Mouse (Mus musculus): Measurements from ENCODE around the gene Sugct. TPM values are rescaled to one million over a fixed set of nuclear protein-coding genes. Genes with fewer than 3 reads are reported as not detected.

The Sugct gene
- polyA plus RNA-seq, 1 experiment from 2014 or later, result 3.2 TPM

- ATAC-seq (ENCODE audit: low FRiP score) (no peak), DNase-seq (ENCODE audit: low spot score) (peak; percentile 37)
- H3K9ac ChIP-seq (ENCODE audit: low read depth, low read length), result no peak overlapping the region
- H3K27me3 ChIP-seq (ENCODE audit: control insufficient read depth, insufficient read depth, low read length), result no peaks in the 10 kb centered on the region
- H3K4me2 ChIP-seq (replicated peaks; ENCODE audit: low read depth, low read length), result no peak overlapping the region
- no peaks in the 10 kb centered on the region for H3K36me3 ChIP-seq (ENCODE audit: control insufficient read depth, insufficient read depth, low read length)
- 60% methylated on average over 2 of the region's 2 CpGs for WGBS
- no peak overlapping the region for H3K4me3 ChIP-seq (ENCODE audit: low read depth, low read length)
- H3K4me1 ChIP-seq (replicated peaks; ENCODE audit: control insufficient read depth, insufficient read depth, low read length), result no peaks in the 10 kb centered on the region
- H3K9me3 ChIP-seq (ENCODE audit: control insufficient read depth, low read length), result no peaks in the 10 kb centered on the region
- H3K27ac ChIP-seq (ENCODE audit: low read depth, low read length), result no peak overlapping the region
Observed at GRCm38 (mm10) chr13:17642294-17642693, 53.1 kb downstream of the Sugct start.

GRCm38 (mm10) chr13:17638008-17638407, 57.3 kb downstream of the Sugct start:
- Histone ChIP-seq H3K27ac (ENCODE audit: low read depth, low read length) (no peak overlapping the region), H3K27me3 (ENCODE audit: control insufficient read depth, insufficient read depth, low read length) (no peaks in the 10 kb centered on the region), H3K9me3 (ENCODE audit: control insufficient read depth, low read length) (no peaks in the 10 kb centered on the region), H3K4me3 (ENCODE audit: low read depth, low read length) (no peak overlapping the region), H3K4me1 (replicated peaks; ENCODE audit: control insufficient read depth, insufficient read depth, low read length) (no peaks in the 10 kb centered on the region), H3K4me2 (replicated peaks; ENCODE audit: low read depth, low read length) (no peak overlapping the region), H3K36me3 (ENCODE audit: control insufficient read depth, insufficient read depth, low read length) (no peaks in the 10 kb centered on the region), H3K9ac (ENCODE audit: low read depth, low read length) (no peak overlapping the region)
- ATAC-seq (ENCODE audit: low FRiP score) (no peak), DNase-seq (ENCODE audit: low spot score) (no peak)

- H3K27me3 ChIP-seq (ENCODE audit: control insufficient read depth, insufficient read depth, low read length), result no peaks in the 10 kb centered on the region
- no peaks in the 10 kb centered on the region for H3K4me1 ChIP-seq (replicated peaks; ENCODE audit: control insufficient read depth, insufficient read depth, low read length)
- no peak overlapping the region for H3K27ac ChIP-seq (ENCODE audit: low read depth, low read length)
- DNase-seq (ENCODE audit: low spot score) (no peak), ATAC-seq (ENCODE audit: low FRiP score) (no peak)
- H3K9ac ChIP-seq (ENCODE audit: low read depth, low read length), result no peak overlapping the region
- H3K4me3 ChIP-seq (ENCODE audit: low read depth, low read length), result no peak overlapping the region
- H3K4me2 ChIP-seq (replicated peaks; ENCODE audit: low read depth, low read length), result no peak overlapping the region
- WGBS, result 86% methylated on average over 5 of the region's 5 CpGs
- H3K36me3 ChIP-seq (ENCODE audit: control insufficient read depth, insufficient read depth, low read length), result no peaks in the 10 kb centered on the region
- H3K9me3 ChIP-seq (ENCODE audit: control insufficient read depth, low read length), result no peaks in the 10 kb centered on the region
Observed at GRCm38 (mm10) chr13:17627108-17627507, 68.2 kb downstream of the Sugct start.

- Histone ChIP-seq H3K4me1 (replicated peaks; ENCODE audit: control insufficient read depth, insufficient read depth, low read length) (no peaks in the 10 kb centered on the region), H3K4me3 (ENCODE audit: low read depth, low read length) (no peak overlapping the region), H3K36me3 (ENCODE audit: control insufficient read depth, insufficient read depth, low read length) (no peaks in the 10 kb centered on the region), H3K9me3 (ENCODE audit: control insufficient read depth, low read length) (no peaks in the 10 kb centered on the region), H3K27me3 (ENCODE audit: control insufficient read depth, insufficient read depth, low read length) (no peaks in the 10 kb centered on the region), H3K4me2 (replicated peaks; ENCODE audit: low read depth, low read length) (no peak overlapping the region), H3K27ac (ENCODE audit: low read depth, low read length) (no peak overlapping the region), H3K9ac (ENCODE audit: low read depth, low read length) (no peak overlapping the region)
- DNase-seq (ENCODE audit: low spot score), result no peak
- ATAC-seq (ENCODE audit: low FRiP score), result no peak
Observed at GRCm38 (mm10) chr13:17624976-17625375, 70.4 kb downstream of the Sugct start.

GRCm38 (mm10) chr13:17606217-17606616, 89.1 kb downstream of the Sugct start:
- WGBS, result 80% methylated on average over 1 of the region's 1 CpGs
- Histone ChIP-seq H3K36me3 (ENCODE audit: control insufficient read depth, insufficient read depth, low read length) (no peaks in the 10 kb centered on the region), H3K9ac (ENCODE audit: low read depth, low read length) (no peak overlapping the region), H3K4me3 (ENCODE audit: low read depth, low read length) (no peak overlapping the region), H3K4me1 (replicated peaks; ENCODE audit: control insufficient read depth, insufficient read depth, low read length) (no peaks in the 10 kb centered on the region), H3K9me3 (ENCODE audit: control insufficient read depth, low read length) (no peaks in the 10 kb centered on the region), H3K27me3 (ENCODE audit: control insufficient read depth, insufficient read depth, low read length) (no peaks in the 10 kb centered on the region), H3K27ac (ENCODE audit: low read depth, low read length) (no peak overlapping the region), H3K4me2 (replicated peaks; ENCODE audit: low read depth, low read length) (no peak overlapping the region)
- no peak for ATAC-seq (ENCODE audit: low FRiP score)
- no peak for DNase-seq (ENCODE audit: low spot score)

- no peaks in the 10 kb centered on the region for H3K9me3 ChIP-seq (ENCODE audit: control insufficient read depth, low read length)
- ATAC-seq (ENCODE audit: low FRiP score), result no peak
- H3K9ac ChIP-seq (ENCODE audit: low read depth, low read length), result no peak overlapping the region
- no peak overlapping the region for H3K4me2 ChIP-seq (replicated peaks; ENCODE audit: low read depth, low read length)
- no peak for DNase-seq (ENCODE audit: low spot score)
- no peak overlapping the region for H3K27ac ChIP-seq (ENCODE audit: low read depth, low read length)
- no peaks in the 10 kb centered on the region for H3K27me3 ChIP-seq (ENCODE audit: control insufficient read depth, insufficient read depth, low read length)
- WGBS, result 80% methylated on average over 3 of the region's 3 CpGs
- H3K4me1 ChIP-seq (replicated peaks; ENCODE audit: control insufficient read depth, insufficient read depth, low read length), result no peaks in the 10 kb centered on the region
- H3K4me3 ChIP-seq (ENCODE audit: low read depth, low read length), result no peak overlapping the region
- H3K36me3 ChIP-seq (ENCODE audit: control insufficient read depth, insufficient read depth, low read length), result no peaks in the 10 kb centered on the region
Observed at GRCm38 (mm10) chr13:17604670-17605069, 90.7 kb downstream of the Sugct start.

- H3K27me3 ChIP-seq (ENCODE audit: control insufficient read depth, insufficient read depth, low read length), result no peaks in the 10 kb centered on the region
- no peak overlapping the region for H3K9ac ChIP-seq (ENCODE audit: low read depth, low read length)
- no peaks in the 10 kb centered on the region for H3K36me3 ChIP-seq (ENCODE audit: control insufficient read depth, insufficient read depth, low read length)
- no peaks in the 10 kb centered on the region for H3K4me1 ChIP-seq (replicated peaks; ENCODE audit: control insufficient read depth, insufficient read depth, low read length)
- DNase-seq (ENCODE audit: low spot score), result no peak
- ATAC-seq (ENCODE audit: low FRiP score), result no peak
- H3K4me3 ChIP-seq (ENCODE audit: low read depth, low read length), result no peak overlapping the region
- no peaks in the 10 kb centered on the region for H3K9me3 ChIP-seq (ENCODE audit: control insufficient read depth, low read length)
- H3K27ac ChIP-seq (ENCODE audit: low read depth, low read length), result no peak overlapping the region
- no peak overlapping the region for H3K4me2 ChIP-seq (replicated peaks; ENCODE audit: low read depth, low read length)
- 90% methylated on average over 5 of the region's 5 CpGs for whole genome bisulfite sequencing
Observed at GRCm38 (mm10) chr13:17603756-17604155, 91.6 kb downstream of the Sugct start.

GRCm38 (mm10) chr13:17585267-17585913, 110.0 kb downstream of the Sugct start:
- no peak overlapping the region for H3K27ac ChIP-seq (ENCODE audit: low read depth, low read length)
- 47% methylated on average over 3 of the region's 3 CpGs for WGBS
- ATAC-seq (ENCODE audit: low FRiP score), result no peak
- H3K4me2 ChIP-seq (replicated peaks; ENCODE audit: low read depth, low read length), result no peak overlapping the region
- no peak overlapping the region for H3K9ac ChIP-seq (ENCODE audit: low read depth, low read length)
- H3K4me1 ChIP-seq (replicated peaks; ENCODE audit: control insufficient read depth, insufficient read depth, low read length), result no peaks in the 10 kb centered on the region
- no peak for DNase-seq (ENCODE audit: low spot score)
- H3K36me3 ChIP-seq (ENCODE audit: control insufficient read depth, insufficient read depth, low read length), result no peaks in the 10 kb centered on the region
- H3K27me3 ChIP-seq (ENCODE audit: control insufficient read depth, insufficient read depth, low read length), result no peaks in the 10 kb centered on the region
- no peak overlapping the region for H3K4me3 ChIP-seq (ENCODE audit: low read depth, low read length)
- no peaks in the 10 kb centered on the region for H3K9me3 ChIP-seq (ENCODE audit: control insufficient read depth, low read length)

- ATAC-seq (ENCODE audit: low FRiP score), result peak; percentile 69; the same call in 1 of the 2 replicates
- Histone ChIP-seq H3K27ac (ENCODE audit: low read depth, low read length) (no peak overlapping the region), H3K36me3 (ENCODE audit: control insufficient read depth, insufficient read depth, low read length) (no peaks in the 10 kb centered on the region), H3K9ac (ENCODE audit: low read depth, low read length) (no peak overlapping the region), H3K4me3 (ENCODE audit: low read depth, low read length) (no peak overlapping the region), H3K27me3 (ENCODE audit: control insufficient read depth, insufficient read depth, low read length) (no peaks in the 10 kb centered on the region), H3K4me2 (replicated peaks; ENCODE audit: low read depth, low read length) (no peak overlapping the region), H3K9me3 (ENCODE audit: control insufficient read depth, low read length) (no peaks in the 10 kb centered on the region), H3K4me1 (replicated peaks; ENCODE audit: control insufficient read depth, insufficient read depth, low read length) (no peaks in the 10 kb centered on the region)
- DNase-seq (ENCODE audit: low spot score), result peak; percentile 33
Observed at GRCm38 (mm10) chr13:17584804-17585203, 110.5 kb downstream of the Sugct start.
